Mouse (Mus musculus): Measurements from ENCODE around the gene Sh2d6. TPM values are rescaled to one million over a fixed set of nuclear protein-coding genes. Genes with fewer than 3 reads are reported as not detected.

The Sh2d6 gene
- polyA plus RNA-seq, 1 experiment: 0.79 TPM

- no peak overlapping the region for H3K4me3 ChIP-seq (replicated peaks; ENCODE audit: insufficient read depth, low read depth, low read length)
- no peak overlapping the region for H3K27ac ChIP-seq (ENCODE audit: insufficient read depth, low read length)
- TF ChIP-seq POLR2A (IDR thresholded peaks at IDR 0.05; ENCODE audit: borderline replicate concordance, insufficient read depth, low read length) (no peak), CTCF (IDR thresholded peaks at IDR 0.05; ENCODE audit: borderline replicate concordance, insufficient read depth, low read depth, low read length) (no peak)
- no peaks in the 10 kb centered on the region for H3K4me1 ChIP-seq (ENCODE audit: control insufficient read depth, insufficient read depth, low read length)
- no peak for DNase-seq
- no peaks in the 10 kb centered on the region; the same call in 1 of the 2 replicates for H3K27me3 ChIP-seq (ENCODE audit: control insufficient read depth, insufficient read depth, low read length)
- WGBS: 78% methylated on average over 8 of the region's 8 CpGs
Measured at GRCm38 (mm10) chr6:72465361-72466157, 55.9 kb downstream of the Sh2d6 start.

Other genes with a start within 250 kb of the Sh2d6 start
- not detected in 2 replicates for gene Sftpb, start 217.1 kb downstream of the Sh2d6 start, polyA plus RNA-seq (2012; rRNA removed)
- 31.5 and 33.3 TPM in 2 replicates for gene Usp39, start 176.5 kb downstream of the Sh2d6 start, polyA plus RNA-seq (2012; rRNA removed)
- 25.1 and 26.1 TPM in 2 replicates for gene 0610030E20Rik, start 174.4 kb downstream of the Sh2d6 start, polyA plus RNA-seq (2012; rRNA removed)
- 19.5 and 19.8 TPM in 2 replicates for gene Tmem150a, start 166.3 kb downstream of the Sh2d6 start, polyA plus RNA-seq (2012; rRNA removed)
- 92.1 and 95.8 TPM in 2 replicates for gene Rnf181, start 154.8 kb downstream of the Sh2d6 start, polyA plus RNA-seq (2012; rRNA removed)
- gene Vamp5, start 141.2 kb downstream of the Sh2d6 start, polyA plus RNA-seq (2012; rRNA removed): 10.6 and 11.9 TPM in 2 replicates
- gene Vamp8, start 131.0 kb downstream of the Sh2d6 start, polyA plus RNA-seq (2012; rRNA removed): 57.0 and 62.2 TPM in 2 replicates
- gene Ggcx, start 107.4 kb downstream of the Sh2d6 start, polyA plus RNA-seq (2012; rRNA removed): 22.9 and 23.5 TPM in 2 replicates
- 187 and 200 TPM in 2 replicates for gene Mat2a, start 82.1 kb downstream of the Sh2d6 start, polyA plus RNA-seq (2012; rRNA removed)
- gene Capg, start 22.7 kb upstream of the Sh2d6 start, polyA plus RNA-seq (2012; rRNA removed): 3.6 and 4.8 TPM in 2 replicates
- 32.5 and 32.7 TPM in 2 replicates for gene Elmod3, start 76.7 kb upstream of the Sh2d6 start, polyA plus RNA-seq (2012; rRNA removed)
- gene Retsat, start 76.8 kb upstream of the Sh2d6 start, polyA plus RNA-seq (2012; rRNA removed): 13.7 and 15.6 TPM in 2 replicates
- gene Tgoln1, start 95.3 kb upstream of the Sh2d6 start, polyA plus RNA-seq (2012; rRNA removed): 96.1 and 96.8 TPM in 2 replicates